Mouse (Mus musculus): ENCODE results near the gene Nxf2. TPM values are rescaled to one million over a fixed set of nuclear protein-coding genes. Genes with fewer than 3 reads are reported as not detected.
"Not testable (repeated sequence)": the region's sequence is repeated elsewhere in the genome, so short reads cannot be mapped to it uniquely, and the experiment has no call there.

Nxf2 gene
- polyA plus RNA-seq, 1 experiment, result not detected

DNA sequence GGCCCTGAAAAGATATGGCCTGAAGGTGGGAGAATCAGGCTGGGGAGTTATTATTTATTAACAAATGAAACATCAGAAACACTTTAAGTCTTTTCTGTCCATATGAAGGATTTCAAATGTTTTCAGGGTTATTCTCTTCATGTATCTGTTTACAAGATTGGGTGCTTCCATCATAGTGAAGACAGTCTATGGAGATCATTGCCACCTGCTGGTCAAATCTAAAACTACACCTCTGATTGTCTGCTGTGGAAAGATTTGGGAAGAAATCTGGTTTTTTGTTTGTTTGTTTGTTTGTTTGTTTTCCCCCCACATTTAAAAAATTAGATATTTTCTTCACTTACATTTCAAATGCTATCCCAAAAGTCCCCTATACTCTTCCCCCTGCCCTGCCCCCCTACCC, 39.5 kb downstream of the Nxf2 start:
- no peaks in the 10 kb centered on the region for H3K4me1 ChIP-seq (ENCODE audit: control insufficient read depth, insufficient read depth, low read length)

DNA sequence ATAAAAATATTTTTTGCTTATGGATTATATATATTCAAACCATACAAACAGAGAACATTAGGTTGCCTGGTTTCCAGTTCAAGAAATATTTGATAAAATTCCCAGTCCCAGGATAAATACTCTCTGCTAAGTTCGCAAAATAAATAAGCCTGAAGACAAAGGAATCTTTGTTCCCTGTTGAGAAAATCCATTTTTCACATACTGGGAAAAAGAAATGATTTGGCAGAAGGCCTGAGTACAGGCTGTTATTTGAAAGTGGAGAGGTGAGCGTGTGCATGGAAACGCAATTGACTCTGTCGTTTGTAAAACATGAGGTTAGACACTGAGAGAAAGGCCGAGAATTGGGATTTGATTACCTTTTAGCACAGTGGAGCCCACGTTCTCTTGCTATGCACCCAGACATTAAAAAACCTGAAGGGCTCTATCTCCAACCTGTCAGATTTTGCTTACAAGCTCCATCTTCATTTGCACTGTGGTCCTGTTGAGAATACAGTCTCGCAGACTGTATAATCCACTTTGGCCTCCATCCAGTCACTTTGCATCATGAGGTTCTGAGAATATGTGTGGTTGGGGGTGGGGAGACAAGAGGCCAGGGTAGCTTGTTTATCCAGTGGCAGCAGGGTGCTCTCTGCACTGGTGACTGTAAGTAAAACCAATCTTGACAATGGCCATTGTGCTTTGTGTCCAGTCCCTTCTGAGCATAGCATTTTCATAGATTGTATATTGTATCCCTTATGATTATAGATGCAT, 40.7 kb downstream of the Nxf2 start:
- H3K4me1 ChIP-seq (ENCODE audit: control insufficient read depth, insufficient read depth, low read length), result no peaks in the 10 kb centered on the region
- H3K27ac ChIP-seq (ENCODE audit: control insufficient read depth, insufficient read depth, low read depth, low read length, poor library complexity), result no peak overlapping the region
- no peak for TF ChIP-seq POLR2A (IDR thresholded peaks at IDR 0.05; ENCODE audit: borderline replicate concordance, control insufficient read depth, low read depth, low read length)
- no peak for TF ChIP-seq CTCF (IDR thresholded peaks at IDR 0.05; ENCODE audit: control insufficient read depth, insufficient read depth, low read length)
- 83% methylated on average over 7 of the region's 7 CpGs for WGBS
- H3K4me3 ChIP-seq (replicated peaks; ENCODE audit: control insufficient read depth, low read depth, low read length), result no peak overlapping the region

More for the DNA sequence above, 39.5 kb downstream of the Nxf2 start:
- Histone ChIP-seq H3K27ac (ENCODE audit: control insufficient read depth, insufficient read depth, low read depth, low read length, poor library complexity) (no peak overlapping the region), H3K4me3 (replicated peaks; ENCODE audit: control insufficient read depth, low read depth, low read length) (no peak overlapping the region)
- no peak for TF ChIP-seq POLR2A (IDR thresholded peaks at IDR 0.05; ENCODE audit: borderline replicate concordance, control insufficient read depth, low read depth, low read length)

DNA sequence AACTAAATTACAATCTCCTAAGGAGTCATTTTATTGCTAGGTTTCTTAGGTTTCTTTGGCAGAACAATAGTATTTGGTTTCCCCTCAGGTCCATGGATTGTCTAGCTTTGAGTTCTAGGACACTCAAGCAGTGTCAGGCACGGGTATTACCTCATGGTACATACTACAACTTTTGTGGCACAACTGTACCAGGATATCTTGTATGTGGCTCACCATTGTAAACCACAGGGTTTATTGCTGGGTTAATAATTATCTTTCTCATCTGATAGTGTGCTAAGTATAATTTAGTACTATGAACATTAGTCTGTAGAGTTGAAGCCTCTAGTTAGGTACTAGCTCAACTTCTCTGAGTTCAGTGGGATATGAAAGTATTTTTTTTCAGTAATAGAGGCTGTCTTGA, 45.3 kb downstream of the Nxf2 start:
- Histone ChIP-seq H3K27ac (ENCODE audit: control insufficient read depth, insufficient read depth, low read depth, low read length, poor library complexity) (no peak overlapping the region), H3K4me1 (ENCODE audit: control insufficient read depth, insufficient read depth, low read length) (no peaks in the 10 kb centered on the region), H3K4me3 (replicated peaks; ENCODE audit: control insufficient read depth, low read depth, low read length) (no peak overlapping the region)
- no peak for TF ChIP-seq POLR2A (IDR thresholded peaks at IDR 0.05; ENCODE audit: borderline replicate concordance, control insufficient read depth, low read depth, low read length)
- TF ChIP-seq CTCF (IDR thresholded peaks at IDR 0.05; ENCODE audit: control insufficient read depth, insufficient read depth, low read length), result no peak
- WGBS, result 29% methylated on average over 1 of the region's 1 CpGs

GRCm38 (mm10) chrX:134915745-134916144, 48.8 kb downstream of the Nxf2 start:
- Histone ChIP-seq H3K4me1 (ENCODE audit: control insufficient read depth, insufficient read depth, low read length) (no peaks in the 10 kb centered on the region), H3K4me3 (replicated peaks; ENCODE audit: control insufficient read depth, low read depth, low read length) (no peak overlapping the region), H3K27ac (ENCODE audit: control insufficient read depth, insufficient read depth, low read depth, low read length, poor library complexity) (no peak overlapping the region)
- no peak for TF ChIP-seq POLR2A (IDR thresholded peaks at IDR 0.05; ENCODE audit: borderline replicate concordance, control insufficient read depth, low read depth, low read length)
- TF ChIP-seq CTCF (IDR thresholded peaks at IDR 0.05; ENCODE audit: control insufficient read depth, insufficient read depth, low read length), result no peak
- WGBS, result 70% methylated on average over 2 of the region's 2 CpGs

- not testable (repeated sequence) for H3K27ac ChIP-seq (ENCODE audit: control insufficient read depth, insufficient read depth, low read depth, low read length, poor library complexity); H3K4me3 ChIP-seq (replicated peaks; ENCODE audit: control insufficient read depth, low read depth, low read length)
These were observed 49.2 kb downstream of the Nxf2 start for GRCm38 (mm10) chrX:134915315-134915714.

GRCm38 (mm10) chrX:134914851-134915250, 49.7 kb downstream of the Nxf2 start:
- H3K4me3 ChIP-seq (replicated peaks; ENCODE audit: control insufficient read depth, low read depth, low read length), result no peak overlapping the region
- 73% methylated on average over 4 of the region's 4 CpGs for WGBS
- TF ChIP-seq POLR2A (IDR thresholded peaks at IDR 0.05; ENCODE audit: borderline replicate concordance, control insufficient read depth, low read depth, low read length) (no peak), CTCF (IDR thresholded peaks at IDR 0.05; ENCODE audit: control insufficient read depth, insufficient read depth, low read length) (no peak)
- no peak overlapping the region for H3K27ac ChIP-seq (ENCODE audit: control insufficient read depth, insufficient read depth, low read depth, low read length, poor library complexity)
- H3K4me1 ChIP-seq (ENCODE audit: control insufficient read depth, insufficient read depth, low read length), result no peaks in the 10 kb centered on the region

More at GRCm38 (mm10) chrX:134915315-134915714, 49.2 kb downstream of the Nxf2 start:
- not testable (repeated sequence) for H3K4me1 ChIP-seq (ENCODE audit: control insufficient read depth, insufficient read depth, low read length)

GRCm38 (mm10) chrX:134913234-134913936, 51.2 kb downstream of the Nxf2 start:
- H3K27ac ChIP-seq (ENCODE audit: control insufficient read depth, insufficient read depth, low read depth, low read length, poor library complexity), result no peak overlapping the region
- WGBS, result 14% methylated on average over 4 of the region's 4 CpGs
- H3K4me1 ChIP-seq (ENCODE audit: control insufficient read depth, insufficient read depth, low read length), result no peaks in the 10 kb centered on the region
- no peak for TF ChIP-seq POLR2A (IDR thresholded peaks at IDR 0.05; ENCODE audit: borderline replicate concordance, control insufficient read depth, low read depth, low read length)
- no peak for TF ChIP-seq CTCF (IDR thresholded peaks at IDR 0.05; ENCODE audit: control insufficient read depth, insufficient read depth, low read length)
- H3K4me3 ChIP-seq (replicated peaks; ENCODE audit: control insufficient read depth, low read depth, low read length), result no peak overlapping the region

DNA sequence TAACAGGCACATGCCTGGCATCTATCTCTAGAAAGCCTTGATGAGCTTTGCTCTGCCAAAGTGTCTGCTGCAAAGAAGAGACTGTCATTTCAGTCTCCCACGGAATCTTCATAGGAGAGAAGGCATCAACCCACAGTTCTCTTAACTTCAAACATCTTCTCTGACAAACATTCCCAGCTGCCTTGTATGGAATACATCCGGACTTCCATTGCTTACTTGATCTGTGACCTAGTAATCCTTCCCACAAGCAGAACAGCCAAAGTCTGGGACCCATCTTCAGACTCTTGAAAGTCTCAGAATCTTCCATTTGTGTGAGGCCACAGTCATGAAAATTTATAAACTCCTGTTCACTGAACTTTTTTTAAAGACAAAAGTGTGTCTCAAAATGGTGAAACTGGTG, 51.7 kb downstream of the Nxf2 start:
- 77% methylated on average over 2 of the region's 2 CpGs for WGBS
- Histone ChIP-seq H3K4me1 (ENCODE audit: control insufficient read depth, insufficient read depth, low read length) (no peaks in the 10 kb centered on the region), H3K4me3 (replicated peaks; ENCODE audit: control insufficient read depth, low read depth, low read length) (no peak overlapping the region), H3K27ac (ENCODE audit: control insufficient read depth, insufficient read depth, low read depth, low read length, poor library complexity) (no peak overlapping the region)
- TF ChIP-seq POLR2A (IDR thresholded peaks at IDR 0.05; ENCODE audit: borderline replicate concordance, control insufficient read depth, low read depth, low read length), result no peak
- no peak for TF ChIP-seq CTCF (IDR thresholded peaks at IDR 0.05; ENCODE audit: control insufficient read depth, insufficient read depth, low read length)

All from bone marrow, adult 2 months (tissue).